Comparison of ENCODE assay signal across 8 mouse cellular contexts in the genomic region with DNA sequence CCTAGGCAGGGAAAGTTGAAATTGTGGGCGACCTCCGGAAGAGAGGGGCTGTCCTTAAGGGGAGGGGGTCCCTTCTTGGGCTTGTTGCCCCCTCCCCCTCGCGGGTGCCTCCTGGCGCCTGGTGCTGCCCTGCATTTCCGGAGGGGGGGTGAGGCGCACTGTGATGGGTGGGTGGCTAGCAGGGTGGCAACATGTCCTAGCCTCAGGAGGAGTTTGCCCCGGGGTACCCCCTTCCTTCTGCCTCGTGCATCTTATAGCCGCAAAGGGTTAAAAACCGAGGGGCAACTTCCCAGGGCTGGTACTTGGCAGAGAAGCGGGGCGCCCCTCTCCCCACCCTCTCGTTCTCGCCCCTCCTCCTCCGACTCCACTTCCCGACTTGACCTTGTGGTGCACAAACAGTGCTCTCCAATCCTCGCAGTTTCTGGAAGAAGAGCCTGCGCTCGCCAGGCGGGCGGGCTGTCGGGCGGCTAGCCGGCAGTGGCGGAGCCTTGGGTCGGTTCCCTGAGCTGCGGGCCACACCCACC. TPM values are rescaled to one million over a fixed set of nuclear protein-coding genes. Genes with fewer than 3 reads are reported as not detected.
DNase-seq lines count a peak whose midpoint lies in the region; ATAC-seq and TF ChIP-seq lines count a peak whose summit lies in the region.

No protein-coding gene starts in this region.

- no peaks in the 10 kb centered on the region for H3K36me3 ChIP-seq in ES-Bruce4 (ENCODE audit: control insufficient read depth, insufficient read depth, low read length, poor library complexity, severe bottlenecking)
- H3K36me3 ChIP-seq in hindbrain, embryonic 10.5 days = no peaks in the 10 kb centered on the region
- H3K36me3 ChIP-seq in lung, embryonic 15.5 days = no peaks in the 10 kb centered on the region

- H3K9me3 ChIP-seq in ES-Bruce4 (replicated peaks; ENCODE audit: control insufficient read depth, insufficient read depth, low read length, poor library complexity, severe bottlenecking) = no peaks in the 10 kb centered on the region
- H3K9me3 ChIP-seq in hindbrain, embryonic 10.5 days = no peaks in the 10 kb centered on the region
- no peaks in the 10 kb centered on the region for H3K9me3 ChIP-seq in lung, embryonic 15.5 days

- no peaks in the 10 kb centered on the region for H3K4me1 ChIP-seq in ES-Bruce4 (ENCODE audit: control insufficient read depth, insufficient read depth, low read length)
- H3K4me1 ChIP-seq in cerebellum, adult 2 months (ENCODE audit: control insufficient read depth, insufficient read depth, low read length) = no peaks in the 10 kb centered on the region; the same call in 1 of the 2 replicates
- peaks cover 46% of the 10 kb centered on the region for H3K4me1 ChIP-seq in hindbrain, embryonic 10.5 days (replicated peaks)
- peaks cover 30% of the 10 kb centered on the region for H3K4me1 ChIP-seq in lung, embryonic 15.5 days

- peak overlapping the region; percentile 61 for H3K4me3 ChIP-seq in ES-Bruce4 (ENCODE audit: low read depth, low read length)
- peak overlapping the region; percentile 75 for H3K4me3 ChIP-seq in cerebellum, adult 2 months (replicated peaks; ENCODE audit: insufficient read depth, low read depth, low read length)
- peak overlapping the region; percentile 76 for H3K4me3 ChIP-seq in hindbrain, embryonic 10.5 days
- H3K4me3 ChIP-seq in lung, embryonic 15.5 days = peak overlapping the region; percentile 71

- no peak for TF ChIP-seq POLR2A in ES-Bruce4 (IDR thresholded peaks at IDR 0.05; ENCODE audit: insufficient read depth, low read length)
- peak; percentile 31; the same call in 1 of the 2 replicates for TF ChIP-seq POLR2A in cerebellum, adult 2 months (IDR thresholded peaks at IDR 0.05; ENCODE audit: borderline replicate concordance, insufficient read depth, low read length)

- TF ChIP-seq CTCF in ES-Bruce4 (IDR thresholded peaks at IDR 0.05; ENCODE audit: low read depth, low read length) = no peak
- TF ChIP-seq CTCF in cerebellum, adult 2 months (IDR thresholded peaks at IDR 0.05; ENCODE audit: borderline replicate concordance, insufficient read depth, low read depth, low read length) = no peak

- peak; percentile 80 to 81 for DNase-seq in cerebellum, adult 2 months
- peak; percentile 54 for DNase-seq in hindbrain, embryonic 10.5 days (ENCODE audit: low spot score)
- peak; percentile 81 for DNase-seq in layer of hippocampus, adult 9-11 months
- peak; percentile 60 for DNase-seq in ovary, postnatal 10 days (ENCODE audit: low spot score)
- peak; percentile 81 to 82 for DNase-seq in thymus, postnatal 10 days (ENCODE audit: low spot score in 2 of 2)

- TF ChIP-seq EP300 in ES-Bruce4 (IDR thresholded peaks at IDR 0.05; ENCODE audit: insufficient read depth, low read depth, low read length) = peak; percentile 53; the same call in 1 of the 2 replicates

- peak overlapping the region; percentile 97 for H3K4me2 ChIP-seq in lung, embryonic 15.5 days

- ATAC-seq in frontal cortex, adult (ENCODE audit: low TSS enrichment) = peak; percentile 32; the same call in 1 of the 2 replicates
- peak; percentile 41 for ATAC-seq in lung, embryonic 15.5 days (ENCODE audit: borderline replicate concordance, extremely low read depth, low FRiP score, low TSS enrichment)

- H3K9ac ChIP-seq in ES-Bruce4 (ENCODE audit: low read depth, poor library complexity, severe bottlenecking) = peak overlapping the region; percentile 78
- H3K9ac ChIP-seq in lung, embryonic 15.5 days = peak overlapping the region; percentile 86

- no peaks in the 10 kb centered on the region for H3K27me3 ChIP-seq in ES-Bruce4 (ENCODE audit: control insufficient read depth, insufficient read depth, low read length, poor library complexity, severe bottlenecking)
- no peaks in the 10 kb centered on the region for H3K27me3 ChIP-seq in cerebellum, adult 2 months (ENCODE audit: control insufficient read depth, insufficient read depth, low read length)
- peaks cover 51% of the 10 kb centered on the region for H3K27me3 ChIP-seq in hindbrain, embryonic 10.5 days (ENCODE audit: insufficient read depth, poor library complexity, severe bottlenecking)
- H3K27me3 ChIP-seq in lung, embryonic 15.5 days = no peaks in the 10 kb centered on the region

- WGBS in cerebellum, adult 2 months = under 1% methylated on average over 27 of the region's 28 CpGs
- WGBS in hindbrain, embryonic 10.5 days = under 1% methylated on average over 27 of the region's 28 CpGs
- under 1% methylated on average over 28 of the region's 28 CpGs for WGBS in lung, embryonic 15.5 days

- peak overlapping the region; percentile 32 for H3K27ac ChIP-seq in ES-Bruce4 (ENCODE audit: insufficient read depth, low read length)
- peak overlapping the region; percentile 72 for H3K27ac ChIP-seq in cerebellum, adult 2 months (ENCODE audit: insufficient read depth, low read length)
- H3K27ac ChIP-seq in hindbrain, embryonic 10.5 days = peak overlapping the region; percentile 80; the same call in 1 of the 2 replicates
- peak overlapping the region; percentile 97 for H3K27ac ChIP-seq in lung, embryonic 15.5 days

RNA-seq across cellular contexts. Expression of gene Jade2, which starts 1.1 kb away (rescaled TPM):
- polyA plus RNA-seq in ES-Bruce4 (2011; ENCODE audit: insufficient read depth, insufficient read length, low read depth, missing spikeins) = 9.6 and 10.1 TPM in 2 replicates
- 21.8 and 21.9 TPM in 2 replicates for polyA plus RNA-seq in cerebellum, adult 2 months (2012; rRNA removed)
- 0.35 and 0.39 TPM in 2 replicates for polyA plus RNA-seq in hindbrain, embryonic 10.5 days (2016; fragmentation: Nextera tagmentation; extraction: Ambion mirVana)
- 2.3 and 2.4 TPM in 2 replicates for polyA plus RNA-seq in lung, embryonic 15.5 days (2015; fragmentation: Nextera tagmentation; extraction: Ambion mirVana)

Comparison
In these comparisons a context has a peak if more than half of its experiments do, and no peak if none do; other contexts are left out.
1. Peak in every context shown above with its lines: DNase-seq, ATAC-seq, H3K4me3 ChIP-seq and H3K27ac ChIP-seq.
2. H3K27ac ChIP-seq: peak in every context shown above with its lines; median percentile 97 in lung, embryonic 15.5 days; 80 in hindbrain, embryonic 10.5 days; 72 in cerebellum, adult 2 months; 32 in ES-Bruce4.